Comparison of ENCODE assay signal across 14 mouse cellular contexts in genomic region chr7:126356793-126357591, GRCm38 (mm10). TPM values are rescaled to one million over a fixed set of nuclear protein-coding genes. Genes with fewer than 3 reads are reported as not detected.
DNase-seq lines count a peak whose midpoint lies in the region; ATAC-seq and TF ChIP-seq lines count a peak whose summit lies in the region.
"Had no signal": no experiment of that assay in that cellular context is flagged by ENCODE, and none has a peak within 500 bp of the region (broad histone marks: within the 10 kb centered on the region; RNA-seq: fewer than 3 reads in every experiment).

No protein-coding gene starts in this region.

- H3K27ac ChIP-seq in forebrain, embryonic 11.5 days (ENCODE audit: low read depth, low read length) = no peak overlapping the region
- H3K27ac ChIP-seq in forebrain, embryonic 13.5 days = no peak overlapping the region
- H3K27ac ChIP-seq in liver, embryonic 11.5 days (ENCODE audit: low read depth, low read length) = peak overlapping the region; percentile 58
- H3K27ac ChIP-seq in thymus, adult 2 months (ENCODE audit: control insufficient read depth, insufficient read depth, low read length) = peak overlapping the region; percentile 21
- H3K27ac ChIP-seq in heart, embryonic 12.5 days (ENCODE audit: poor library complexity, severe bottlenecking) = no peak overlapping the region
- H3K27ac ChIP-seq: forebrain, embryonic 12.5 days; kidney, postnatal 0 days; left cerebral cortex, adult 2 months had no signal

- H3K27me3 ChIP-seq in forebrain, embryonic 11.5 days (ENCODE audit: control insufficient read depth, insufficient read depth, low read length) = no peaks in the 10 kb centered on the region
- no peaks in the 10 kb centered on the region for H3K27me3 ChIP-seq in forebrain, embryonic 13.5 days
- no peaks in the 10 kb centered on the region for H3K27me3 ChIP-seq in liver, embryonic 11.5 days (replicated peaks; ENCODE audit: control insufficient read depth, insufficient read depth, low read length)
- no peaks in the 10 kb centered on the region for H3K27me3 ChIP-seq in thymus, adult 2 months (ENCODE audit: control insufficient read depth, insufficient read depth, low read length)
- no peaks in the 10 kb centered on the region for H3K27me3 ChIP-seq in heart, embryonic 12.5 days (replicated peaks)
- H3K27me3 ChIP-seq: forebrain, embryonic 12.5 days had no signal

- H3K4me1 ChIP-seq in forebrain, embryonic 11.5 days (replicated peaks; ENCODE audit: control insufficient read depth, insufficient read depth, low read length) = no peaks in the 10 kb centered on the region
- no peaks in the 10 kb centered on the region for H3K4me1 ChIP-seq in forebrain, embryonic 13.5 days
- peaks cover 33% of the 10 kb centered on the region for H3K4me1 ChIP-seq in liver, embryonic 11.5 days (replicated peaks; ENCODE audit: control insufficient read depth, insufficient read depth, low read length)
- peaks cover 63% of the 10 kb centered on the region for H3K4me1 ChIP-seq in thymus, adult 2 months (replicated peaks; ENCODE audit: control insufficient read depth, insufficient read depth, low read length)
- H3K4me1 ChIP-seq in heart, embryonic 12.5 days (replicated peaks) = peaks cover 22% of the 10 kb centered on the region

- no peak overlapping the region for H3K4me2 ChIP-seq in forebrain, embryonic 11.5 days (ENCODE audit: low read depth, low read length, severe bottlenecking)
- H3K4me2 ChIP-seq in forebrain, embryonic 13.5 days = no peak overlapping the region
- peak overlapping the region; percentile 53 for H3K4me2 ChIP-seq in liver, embryonic 11.5 days
- H3K4me2 ChIP-seq in heart, embryonic 12.5 days = no peak overlapping the region
- H3K4me2 ChIP-seq: forebrain, embryonic 12.5 days had no signal

- TF ChIP-seq CTCF in thymus, adult 2 months (IDR thresholded peaks at IDR 0.05; ENCODE audit: borderline replicate concordance, control insufficient read depth, extremely low read depth, insufficient read depth, low read length, poor library complexity) = no peak

- H3K9ac ChIP-seq in forebrain, embryonic 11.5 days (ENCODE audit: low read length) = no peak overlapping the region
- no peak overlapping the region; the same call in 1 of the 2 replicates for H3K9ac ChIP-seq in forebrain, embryonic 13.5 days
- H3K9ac ChIP-seq in liver, embryonic 11.5 days (ENCODE audit: low read depth, low read length) = peak overlapping the region; percentile 48; the same call in 1 of the 2 replicates
- no peak overlapping the region for H3K9ac ChIP-seq in heart, embryonic 12.5 days
- H3K9ac ChIP-seq: forebrain, embryonic 12.5 days had no signal

- H3K9me3 ChIP-seq in forebrain, embryonic 11.5 days (ENCODE audit: control insufficient read depth, low read length) = no peaks in the 10 kb centered on the region
- no peaks in the 10 kb centered on the region for H3K9me3 ChIP-seq in forebrain, embryonic 13.5 days (replicated peaks)
- no peaks in the 10 kb centered on the region for H3K9me3 ChIP-seq in liver, embryonic 11.5 days (ENCODE audit: control insufficient read depth, low read length)
- no peaks in the 10 kb centered on the region for H3K9me3 ChIP-seq in heart, embryonic 12.5 days (replicated peaks)
- H3K9me3 ChIP-seq: forebrain, embryonic 12.5 days had no signal

- TF ChIP-seq POLR2A in thymus, adult 2 months (IDR thresholded peaks at IDR 0.05; ENCODE audit: control insufficient read depth, extremely low read depth, insufficient read depth, low read length, poor library complexity) = no peak

- no peak overlapping the region for H3K4me3 ChIP-seq in forebrain, embryonic 11.5 days (ENCODE audit: low read depth, low read length)
- H3K4me3 ChIP-seq in forebrain, embryonic 13.5 days = no peak overlapping the region
- no peak overlapping the region for H3K4me3 ChIP-seq in liver, embryonic 11.5 days (ENCODE audit: low read depth, low read length)
- no peak overlapping the region for H3K4me3 ChIP-seq in thymus, adult 2 months (ENCODE audit: control insufficient read depth, insufficient read depth, low read length)
- no peak overlapping the region for H3K4me3 ChIP-seq in heart, embryonic 12.5 days
- H3K4me3 ChIP-seq: forebrain, embryonic 12.5 days; left cerebral cortex, adult 2 months; myocyte had no signal

- no peaks in the 10 kb centered on the region for H3K36me3 ChIP-seq in forebrain, embryonic 11.5 days (ENCODE audit: control insufficient read depth, insufficient read depth, low read length)
- H3K36me3 ChIP-seq in forebrain, embryonic 13.5 days (ENCODE audit: poor library complexity, severe bottlenecking) = no peaks in the 10 kb centered on the region
- no peaks in the 10 kb centered on the region for H3K36me3 ChIP-seq in liver, embryonic 11.5 days (ENCODE audit: control insufficient read depth, insufficient read depth, low read length)
- H3K36me3 ChIP-seq in thymus, adult 2 months (ENCODE audit: control insufficient read depth, insufficient read depth, low read length) = no peaks in the 10 kb centered on the region; the same call in 1 of the 2 replicates
- H3K36me3 ChIP-seq in heart, embryonic 12.5 days = no peaks in the 10 kb centered on the region
- H3K36me3 ChIP-seq: forebrain, embryonic 12.5 days had no signal

- WGBS in forebrain, embryonic 11.5 days = 49% methylated on average over 7 of the region's 7 CpGs
- 45% methylated on average over 7 of the region's 7 CpGs for WGBS in forebrain, embryonic 13.5 days
- WGBS in liver, embryonic 11.5 days = 33% methylated on average over 7 of the region's 7 CpGs
- 10% methylated on average over 7 of the region's 7 CpGs for WGBS in thymus, adult 2 months
- 41% methylated on average over 7 of the region's 7 CpGs for WGBS in heart, embryonic 12.5 days

- DNase-seq in forebrain, embryonic 11.5 days (ENCODE audit: low spot score) = peak; percentile 47
- DNase-seq in c-Kit-positive CD71-positive TER-119-negative erythroid progenitor cells, embryonic 14.5 days (ENCODE audit: low read depth) = peak; percentile 58
- DNase-seq in liver, embryonic 11.5 days (ENCODE audit: low spot score) = no peak
- peak; percentile 51 for DNase-seq in thymus, adult 2 months
- no peak for DNase-seq in spleen, postnatal 10 days (ENCODE audit: low spot score in 2 of 2)
- DNase-seq: gastrocnemius, postnatal 36 days; heart, postnatal 4 days had no signal

- ATAC-seq in forebrain, embryonic 11.5 days (replicated peaks; ENCODE audit: low FRiP score) = no peak
- ATAC-seq in forebrain, embryonic 13.5 days = no peak
- peak; percentile 81 for ATAC-seq in liver, embryonic 11.5 days (replicated peaks; ENCODE audit: low FRiP score)
- no peak for ATAC-seq in monocyte, adult 5-6 weeks (replicated peaks; ENCODE audit: insufficient number of reproducible peaks, low FRiP score, low TSS enrichment, poor library complexity, severe bottlenecking)
- no peak; the same call in 1 of the 2 replicates for ATAC-seq in heart, embryonic 12.5 days (ENCODE audit: insufficient number of reproducible peaks, low FRiP score)

RNA-seq across cellular contexts. Expression of gene Lat, which starts 12.4 kb away (rescaled TPM):
- 2.2 and 2.5 TPM in 2 replicates for polyA plus RNA-seq in forebrain, embryonic 11.5 days (2014; fragmentation: Nextera tagmentation; extraction: Ambion mirVana)
- 1.0 and 1.9 TPM in 2 replicates for polyA plus RNA-seq in forebrain, embryonic 13.5 days (2015; fragmentation: Nextera tagmentation; extraction: Ambion mirVana)
- 18.8 and 20.3 TPM in 2 replicates for polyA plus RNA-seq in liver, embryonic 11.5 days (2014; fragmentation: Nextera tagmentation; extraction: Ambion mirVana)
- polyA plus RNA-seq in thymus, adult 2 months (2012; rRNA removed) = 2,604 and 2,615 TPM in 2 replicates
- total RNA-seq in monocyte, adult 5-6 weeks (2017) = 14.9 to 47.4 TPM (median 19.3 TPM) in 3 replicates
- 3.4 and 3.8 TPM in 2 replicates for polyA plus RNA-seq in heart, embryonic 12.5 days (2016; fragmentation: Nextera tagmentation; extraction: Ambion mirVana)

RNA-seq across cellular contexts. Expression of gene Spns1, which starts 20.3 kb away (rescaled TPM):
- 52.4 and 53.9 TPM in 2 replicates for polyA plus RNA-seq in forebrain, embryonic 11.5 days (2014; fragmentation: Nextera tagmentation; extraction: Ambion mirVana)
- polyA plus RNA-seq in forebrain, embryonic 13.5 days (2015; fragmentation: Nextera tagmentation; extraction: Ambion mirVana) = 58.6 and 69.2 TPM in 2 replicates
- polyA plus RNA-seq in liver, embryonic 11.5 days (2014; fragmentation: Nextera tagmentation; extraction: Ambion mirVana) = 43.8 and 43.9 TPM in 2 replicates
- 457 and 489 TPM in 2 replicates for polyA plus RNA-seq in thymus, adult 2 months (2012; rRNA removed)
- 10.4 to 11.6 TPM (median 10.7 TPM) in 3 replicates for total RNA-seq in monocyte, adult 5-6 weeks (2017)
- 45.1 TPM in 2 replicates for polyA plus RNA-seq in heart, embryonic 12.5 days (2016; fragmentation: Nextera tagmentation; extraction: Ambion mirVana)

RNA-seq across cellular contexts. Expression of gene Nfatc2ip, which starts 39.5 kb away (rescaled TPM):
- 3.6 and 4.5 TPM in 2 replicates for polyA plus RNA-seq in forebrain, embryonic 11.5 days (2014; fragmentation: Nextera tagmentation; extraction: Ambion mirVana)
- 3.0 and 4.5 TPM in 2 replicates for polyA plus RNA-seq in forebrain, embryonic 13.5 days (2015; fragmentation: Nextera tagmentation; extraction: Ambion mirVana)
- polyA plus RNA-seq in liver, embryonic 11.5 days (2014; fragmentation: Nextera tagmentation; extraction: Ambion mirVana) = 3.6 and 4.0 TPM in 2 replicates
- polyA plus RNA-seq in thymus, adult 2 months (2012; rRNA removed) = 24.3 and 28.6 TPM in 2 replicates
- total RNA-seq in monocyte, adult 5-6 weeks (2017) = 9.6 to 13.0 TPM (median 9.7 TPM) in 3 replicates
- polyA plus RNA-seq in heart, embryonic 12.5 days (2016; fragmentation: Nextera tagmentation; extraction: Ambion mirVana) = 1.7 and 2.2 TPM in 2 replicates

RNA-seq across cellular contexts. Expression of gene Cd19, which starts 57.7 kb away (rescaled TPM):
- polyA plus RNA-seq in forebrain, embryonic 11.5 days (2014; fragmentation: Nextera tagmentation; extraction: Ambion mirVana) = not detected in 2 replicates
- not detected in 2 replicates for polyA plus RNA-seq in forebrain, embryonic 13.5 days (2015; fragmentation: Nextera tagmentation; extraction: Ambion mirVana)
- 0.13 TPM in 1 of 2 replicates, not detected in the other for polyA plus RNA-seq in liver, embryonic 11.5 days (2014; fragmentation: Nextera tagmentation; extraction: Ambion mirVana)
- polyA plus RNA-seq in thymus, adult 2 months (2012; rRNA removed) = 10.8 and 11.6 TPM in 2 replicates
- total RNA-seq in monocyte, adult 5-6 weeks (2017) = 49.1 to 63.4 TPM (median 61.8 TPM) in 3 replicates
- polyA plus RNA-seq in heart, embryonic 12.5 days (2016; fragmentation: Nextera tagmentation; extraction: Ambion mirVana) = not detected in 2 replicates
- total RNA-seq: gastrocnemius, postnatal 36 days; left cerebral cortex, adult 2 months had no signal
- polyA plus RNA-seq: forebrain, embryonic 12.5 days had no signal

Comparison
In these comparisons a context has a peak if more than half of its experiments do, and no peak if none do; other contexts are left out.
1. DNase-seq: peak in forebrain, embryonic 11.5 days (single experiment), c-Kit-positive CD71-positive TER-119-negative erythroid progenitor cells, embryonic 14.5 days (single experiment) and thymus, adult 2 months (single experiment); none in liver, embryonic 11.5 days (single experiment) and spleen, postnatal 10 days (0 of 2).
2. H3K27ac ChIP-seq: peak in liver, embryonic 11.5 days (single experiment) and thymus, adult 2 months (single experiment); none in forebrain, embryonic 11.5 days (single experiment), forebrain, embryonic 13.5 days (single experiment) and heart, embryonic 12.5 days (single experiment).
3. RNA of gene Lat, which starts 12.4 kb away (polyA plus RNA-seq): 2,604 to 2,615 TPM in thymus, adult 2 months; 18.8 to 20.3 TPM in liver, embryonic 11.5 days, 3.4 to 3.8 TPM in heart, embryonic 12.5 days, 2.2 to 2.5 TPM in forebrain, embryonic 11.5 days and 1.0 to 1.9 TPM in forebrain, embryonic 13.5 days; every median in the first group is over 100 times any median in the second.